In the genomic region with DNA sequence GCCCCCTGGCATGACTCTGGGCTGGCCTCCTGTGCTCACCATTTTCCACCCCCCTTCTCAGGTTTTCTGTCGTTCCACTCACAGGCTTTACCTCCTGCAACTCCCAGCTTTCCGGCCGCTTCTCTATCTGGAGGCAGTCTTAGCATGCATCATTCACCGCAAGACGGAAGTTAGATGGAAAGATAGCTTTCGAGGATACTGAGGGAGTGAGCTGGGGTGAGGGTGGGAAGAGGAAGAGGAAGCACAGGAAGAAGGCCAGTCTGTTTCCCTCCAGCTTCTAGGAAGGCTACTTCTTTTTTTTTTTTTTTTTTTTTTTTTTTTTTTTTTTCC, we compare ENCODE assay signal across 10 mouse cellular contexts. TPM values are rescaled to one million over a fixed set of nuclear protein-coding genes. Genes with fewer than 3 reads are reported as not detected.
DNase-seq lines count a peak whose midpoint lies in the region; ATAC-seq lines count a peak whose summit lies in the region.
"Had no signal": no experiment of that assay in that cellular context is flagged by ENCODE, and none has a peak within 500 bp of the region (broad histone marks: within the 10 kb centered on the region; RNA-seq: fewer than 3 reads in every experiment).

No protein-coding gene starts in this region.

- H3K9ac ChIP-seq in kidney, embryonic 14.5 days (ENCODE audit: low read depth, low read length), result peak overlapping the region; percentile 37
- H3K9ac ChIP-seq in embryonic facial prominence, embryonic 14.5 days (ENCODE audit: low read depth, low read length), result peak overlapping the region; percentile 39; the same call in 1 of the 2 replicates
- H3K9ac ChIP-seq in neural tube, embryonic 14.5 days (replicated peaks; ENCODE audit: low read depth, low read length), result no peak overlapping the region
- H3K9ac ChIP-seq: intestine, embryonic 15.5 days had no signal

- 0 out of 2 replicates have a peak, but pooled peaks have one; percentile 4 for ATAC-seq in kidney, embryonic 14.5 days (ENCODE audit: low FRiP score, low TSS enrichment)
- no peak for ATAC-seq in embryonic facial prominence, embryonic 14.5 days (ENCODE audit: low read depth)
- no peak for ATAC-seq in neural tube, embryonic 14.5 days (ENCODE audit: low read depth)
- ATAC-seq: intestine, embryonic 15.5 days; Patski had no signal

- 0 out of 2 replicates have a peak overlapping the region, but pooled peaks have one; percentile 15 for H3K4me2 ChIP-seq in kidney, embryonic 14.5 days (replicated peaks; ENCODE audit: low read depth, low read length)
- peak overlapping the region; percentile 25 for H3K4me2 ChIP-seq in embryonic facial prominence, embryonic 14.5 days (ENCODE audit: low read depth, low read length)
- H3K4me2 ChIP-seq in neural tube, embryonic 14.5 days (ENCODE audit: low read depth, low read length), result peak overlapping the region; percentile 8; the same call in 1 of the 2 replicates
- H3K4me2 ChIP-seq: intestine, embryonic 15.5 days; liver, embryonic 11.5 days had no signal

- no peaks in the 10 kb centered on the region for H3K9me3 ChIP-seq in kidney, embryonic 14.5 days (ENCODE audit: control insufficient read depth, low read length)
- no peaks in the 10 kb centered on the region for H3K9me3 ChIP-seq in embryonic facial prominence, embryonic 14.5 days (ENCODE audit: control insufficient read depth, low read length)
- H3K9me3 ChIP-seq in limb, embryonic 10.5 days (replicated peaks), result no peaks in the 10 kb centered on the region
- no peaks in the 10 kb centered on the region for H3K9me3 ChIP-seq in neural tube, embryonic 14.5 days (ENCODE audit: control insufficient read depth, low read length)
- H3K9me3 ChIP-seq: intestine, embryonic 15.5 days had no signal

- H3K36me3 ChIP-seq in kidney, embryonic 14.5 days (ENCODE audit: control insufficient read depth, insufficient read depth, low read length), result no peaks in the 10 kb centered on the region
- H3K36me3 ChIP-seq in embryonic facial prominence, embryonic 14.5 days (ENCODE audit: control insufficient read depth, insufficient read depth, low read length), result no peaks in the 10 kb centered on the region
- H3K36me3 ChIP-seq in limb, embryonic 10.5 days, result no peaks in the 10 kb centered on the region
- no peaks in the 10 kb centered on the region for H3K36me3 ChIP-seq in neural tube, embryonic 14.5 days (ENCODE audit: control insufficient read depth, insufficient read depth, low read length)
- H3K36me3 ChIP-seq: intestine, embryonic 15.5 days had no signal

- H3K27ac ChIP-seq in kidney, embryonic 14.5 days (ENCODE audit: low read depth, low read length), result peak overlapping the region; percentile 63
- H3K27ac ChIP-seq in embryonic facial prominence, embryonic 14.5 days (replicated peaks; ENCODE audit: low read depth, low read length), result peak overlapping the region; percentile 82
- peak overlapping the region; percentile 54 for H3K27ac ChIP-seq in limb, embryonic 10.5 days
- peak overlapping the region; percentile 55 for H3K27ac ChIP-seq in neural tube, embryonic 14.5 days (ENCODE audit: low read depth, low read length)

- no peaks in the 10 kb centered on the region for H3K27me3 ChIP-seq in kidney, embryonic 14.5 days (ENCODE audit: control insufficient read depth, insufficient read depth, low read length)
- H3K27me3 ChIP-seq in embryonic facial prominence, embryonic 14.5 days (replicated peaks; ENCODE audit: control insufficient read depth, insufficient read depth, low read length), result no peaks in the 10 kb centered on the region
- H3K27me3 ChIP-seq in limb, embryonic 10.5 days (ENCODE audit: low read depth, poor library complexity, severe bottlenecking), result 0 out of 2 replicates have a peak, but pooled peaks cover 4% of the 10 kb centered on the region
- H3K27me3 ChIP-seq in neural tube, embryonic 14.5 days (ENCODE audit: control insufficient read depth, insufficient read depth, low read length), result no peaks in the 10 kb centered on the region
- H3K27me3 ChIP-seq: intestine, embryonic 15.5 days had no signal

- H3K4me3 ChIP-seq in kidney, embryonic 14.5 days (ENCODE audit: low read length), result no peak overlapping the region
- no peak overlapping the region for H3K4me3 ChIP-seq in embryonic facial prominence, embryonic 14.5 days (ENCODE audit: low read depth, low read length)
- no peak overlapping the region for H3K4me3 ChIP-seq in limb, embryonic 10.5 days
- H3K4me3 ChIP-seq in neural tube, embryonic 14.5 days (ENCODE audit: low read depth, low read length), result no peak overlapping the region
- H3K4me3 ChIP-seq: intestine, embryonic 15.5 days had no signal

- DNase-seq in kidney, adult 9 months, result no peak
- DNase-seq in embryonic facial prominence, embryonic 14.5 days (ENCODE audit: low spot score), result no peak
- no peak for DNase-seq in limb, embryonic 10.5 days (ENCODE audit: low spot score)
- DNase-seq in left cerebral cortex, postnatal 4 days, result no peak
- no peak for DNase-seq in spleen, postnatal 10 days (ENCODE audit: low spot score in 2 of 2)

- H3K4me1 ChIP-seq in kidney, embryonic 14.5 days (ENCODE audit: control insufficient read depth, insufficient read depth, low read length), result peaks cover 24% of the 10 kb centered on the region
- peaks cover 9% of the 10 kb centered on the region for H3K4me1 ChIP-seq in embryonic facial prominence, embryonic 14.5 days (ENCODE audit: control insufficient read depth, insufficient read depth, low read length)
- H3K4me1 ChIP-seq in limb, embryonic 10.5 days, result peaks cover 31% of the 10 kb centered on the region
- H3K4me1 ChIP-seq in neural tube, embryonic 14.5 days (ENCODE audit: control insufficient read depth, insufficient read depth, low read length), result 0 out of 2 replicates have a peak, but pooled peaks cover 7% of the 10 kb centered on the region

- WGBS in kidney, embryonic 14.5 days, result 32% methylated on average over 6 of the region's 6 CpGs
- WGBS in embryonic facial prominence, embryonic 14.5 days, result 30% methylated on average over 6 of the region's 6 CpGs
- WGBS in limb, embryonic 10.5 days, result 70% methylated on average over 6 of the region's 6 CpGs
- WGBS in neural tube, embryonic 14.5 days, result 68% methylated on average over 6 of the region's 6 CpGs

- intact Hi-C loops in left cerebral cortex, postnatal 4 days (cut with DNase I), result no loop called here

RNA-seq across cellular contexts. Expression of a gene that starts 0.7 kb away (rescaled TPM):
- polyA plus RNA-seq in kidney, embryonic 14.5 days (2014; fragmentation: Nextera tagmentation; extraction: Ambion mirVana), result 0.89 and 3.3 TPM in 2 replicates
- 13.7 and 14.8 TPM in 2 replicates for polyA plus RNA-seq in embryonic facial prominence, embryonic 14.5 days (2014; fragmentation: Nextera tagmentation; extraction: Ambion mirVana)
- polyA plus RNA-seq in limb, embryonic 10.5 days (2016; fragmentation: Nextera tagmentation; extraction: Ambion mirVana), result 0.38 and 1.2 TPM in 2 replicates
- polyA plus RNA-seq in neural tube, embryonic 14.5 days (2014; fragmentation: Nextera tagmentation; extraction: Ambion mirVana), result 10.4 and 17.5 TPM in 2 replicates
- total RNA-seq in left cerebral cortex, postnatal 4 days (2021), result 10 to 100 TPM in 1 of 2 experiments, 1 to 10 TPM in 1; 7.5 to 11.1 TPM
- polyA plus RNA-seq: liver, embryonic 11.5 days; Patski had no signal

RNA-seq across cellular contexts. Expression of a gene that starts 4.3 kb away (rescaled TPM):
- polyA plus RNA-seq in kidney, embryonic 14.5 days (2014; fragmentation: Nextera tagmentation; extraction: Ambion mirVana), result 0.24 TPM in 1 of 2 replicates, not detected in the other
- polyA plus RNA-seq in embryonic facial prominence, embryonic 14.5 days (2014; fragmentation: Nextera tagmentation; extraction: Ambion mirVana), result 0.49 and 0.59 TPM in 2 replicates
- 0.14 TPM in 1 of 2 replicates, not detected in the other for polyA plus RNA-seq in limb, embryonic 10.5 days (2016; fragmentation: Nextera tagmentation; extraction: Ambion mirVana)
- 0.39 and 0.76 TPM in 2 replicates for polyA plus RNA-seq in neural tube, embryonic 14.5 days (2014; fragmentation: Nextera tagmentation; extraction: Ambion mirVana)
- total RNA-seq in left cerebral cortex, postnatal 4 days (2021), result not detected
- polyA plus RNA-seq: intestine, embryonic 15.5 days; liver, embryonic 11.5 days; Patski had no signal

RNA-seq across cellular contexts. Expression of a gene that starts 10.9 kb away (rescaled TPM):
- 26.2 and 33.8 TPM in 2 replicates for polyA plus RNA-seq in kidney, embryonic 14.5 days (2014; fragmentation: Nextera tagmentation; extraction: Ambion mirVana)
- polyA plus RNA-seq in embryonic facial prominence, embryonic 14.5 days (2014; fragmentation: Nextera tagmentation; extraction: Ambion mirVana), result 52.2 and 59.1 TPM in 2 replicates
- polyA plus RNA-seq in limb, embryonic 10.5 days (2016; fragmentation: Nextera tagmentation; extraction: Ambion mirVana), result 40.2 and 53.4 TPM in 2 replicates
- polyA plus RNA-seq in neural tube, embryonic 14.5 days (2014; fragmentation: Nextera tagmentation; extraction: Ambion mirVana), result 9.9 and 13.5 TPM in 2 replicates
- total RNA-seq in left cerebral cortex, postnatal 4 days (2021), result 10 to 100 TPM; 15.0 to 15.9 TPM
- polyA plus RNA-seq: Patski had no signal

RNA-seq across cellular contexts. Expression of a gene that starts 23.9 kb away (rescaled TPM):
- polyA plus RNA-seq in kidney, embryonic 14.5 days (2014; fragmentation: Nextera tagmentation; extraction: Ambion mirVana), result 41.0 and 58.9 TPM in 2 replicates
- polyA plus RNA-seq in embryonic facial prominence, embryonic 14.5 days (2014; fragmentation: Nextera tagmentation; extraction: Ambion mirVana), result 42.4 and 56.0 TPM in 2 replicates
- 31.2 and 52.7 TPM in 2 replicates for polyA plus RNA-seq in limb, embryonic 10.5 days (2016; fragmentation: Nextera tagmentation; extraction: Ambion mirVana)
- polyA plus RNA-seq in neural tube, embryonic 14.5 days (2014; fragmentation: Nextera tagmentation; extraction: Ambion mirVana), result 121 and 122 TPM in 2 replicates
- total RNA-seq in left cerebral cortex, postnatal 4 days (2021), result 100 to 1,000 TPM; 345 to 405 TPM

RNA-seq across cellular contexts. Expression of a gene that starts 29.9 kb away (rescaled TPM):
- 0.30 and 0.54 TPM in 2 replicates for polyA plus RNA-seq in kidney, embryonic 14.5 days (2014; fragmentation: Nextera tagmentation; extraction: Ambion mirVana)
- polyA plus RNA-seq in embryonic facial prominence, embryonic 14.5 days (2014; fragmentation: Nextera tagmentation; extraction: Ambion mirVana), result 8.6 and 10.3 TPM in 2 replicates
- 1.5 and 2.3 TPM in 2 replicates for polyA plus RNA-seq in limb, embryonic 10.5 days (2016; fragmentation: Nextera tagmentation; extraction: Ambion mirVana)
- polyA plus RNA-seq in neural tube, embryonic 14.5 days (2014; fragmentation: Nextera tagmentation; extraction: Ambion mirVana), result 0.23 and 1.7 TPM in 2 replicates
- 1 to 10 TPM; 2.7 TPM for total RNA-seq in left cerebral cortex, postnatal 4 days (2021)
